Mouse (Mus musculus) testis, postnatal 14 days (tissue): ENCODE measurements around the gene BC049730.
A peak's percentile ranks its signal among the peaks of the same experiment; 100 is the strongest.
"Not testable (repeated sequence)": the region's sequence is repeated elsewhere in the genome, so short reads cannot be mapped to it uniquely, and the experiment has no call there.

Experiments
- DNase-seq: peaks from one replicate; pipeline ENCODE4 v3.0.0; 2021; ENCODE audit warnings: low spot score

BC049730 gene

GRCm38 (mm10) chr7:24708832-24709292, at the start of gene BC049730:
Gene BC049730, plus strand, starts transcription at chr7:24709242.
- peak; percentile 81 for DNase-seq

DNA sequence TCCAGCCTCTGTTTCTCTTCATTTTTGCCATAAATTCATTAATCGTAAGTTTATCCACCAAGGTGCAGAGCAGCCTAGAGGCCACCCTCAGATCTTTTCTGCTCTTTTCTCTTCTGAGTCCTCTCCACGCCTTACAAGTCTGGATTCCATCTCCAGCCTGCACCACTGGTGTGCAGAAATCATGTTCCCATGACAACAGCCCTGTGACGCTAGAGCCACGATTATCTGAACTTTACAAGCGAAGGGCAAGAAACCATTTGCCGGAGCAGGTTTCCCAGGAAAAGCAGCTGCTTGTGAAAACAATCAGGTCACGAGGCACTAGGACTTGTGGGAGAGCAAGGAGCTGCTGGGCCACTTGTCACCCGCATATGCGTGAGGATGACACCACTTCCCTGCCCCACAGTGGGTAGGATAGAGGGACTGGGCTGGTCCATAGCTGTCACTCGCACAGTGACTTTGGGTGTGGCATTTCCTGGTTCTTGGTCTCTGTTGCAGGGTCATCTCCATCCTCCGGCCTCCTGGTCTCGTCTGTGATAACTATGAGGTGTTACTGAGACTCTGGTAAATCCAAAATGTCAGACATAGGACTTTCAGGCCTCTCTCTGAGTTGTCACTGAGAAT, 49.2 kb upstream of the BC049730 start:
- DNase-seq: no peak

GRCm38 (mm10) chr7:24661118-24661904, 47.7 kb upstream of the BC049730 start:
- DNase-seq: no peak

GRCm38 (mm10) chr7:24662575-24662974, 46.5 kb upstream of the BC049730 start:
- DNase-seq: no peak

GRCm38 (mm10) chr7:24664301-24664700, 44.7 kb upstream of the BC049730 start:
- DNase-seq: no peak

- no peak for DNase-seq
Observed at GRCm38 (mm10) chr7:24664959-24665358, 44.1 kb upstream of the BC049730 start.

GRCm38 (mm10) chr7:24671944-24672439, 37.0 kb upstream of the BC049730 start:
- peak; percentile 96 for DNase-seq

DNA sequence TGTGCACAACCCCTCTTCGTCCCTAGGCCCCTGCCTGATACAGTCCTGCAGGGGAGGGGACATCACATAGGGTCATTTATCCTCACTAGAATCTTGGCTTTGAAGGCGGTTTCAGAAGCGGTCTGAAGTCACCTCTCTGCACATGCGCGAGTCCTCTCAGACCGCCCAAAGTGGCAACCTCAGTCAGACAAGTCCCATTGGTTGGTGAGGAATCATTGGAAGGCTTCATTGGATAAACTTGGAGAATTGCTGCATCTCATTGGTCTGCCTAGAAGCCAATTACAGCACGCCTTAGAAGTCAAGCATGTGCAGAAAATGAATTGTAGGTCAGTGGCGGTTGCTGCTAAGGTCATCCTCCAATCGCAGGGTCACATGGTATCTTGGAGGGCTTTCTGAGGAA, 32.5 kb upstream of the BC049730 start, which contains the start of gene Tex101:
Gene Tex101 (minus strand): TSS at position 101 of the 400 bp plus-strand sequence.
- no peak for DNase-seq

DNA sequence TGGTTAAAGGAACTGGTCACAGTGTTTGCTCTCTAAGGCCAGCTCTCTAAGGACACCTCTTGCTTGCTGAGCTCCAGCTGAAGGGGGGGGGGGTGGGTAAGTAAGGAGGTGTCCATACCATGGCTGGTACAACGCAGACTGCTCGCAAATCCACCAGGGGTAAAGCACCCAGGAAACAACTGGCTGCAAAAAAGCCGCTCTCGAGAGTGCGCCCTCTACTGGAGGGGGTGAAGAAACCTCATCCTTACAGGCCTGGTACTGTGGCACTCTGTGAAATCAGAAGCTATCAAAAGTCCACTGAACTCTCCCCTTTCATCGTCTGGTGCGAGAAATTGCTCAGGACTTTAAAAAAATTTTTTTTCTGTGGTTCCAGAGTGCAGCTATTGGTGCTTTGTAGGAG, 24.9 kb upstream of the BC049730 start:
- not testable (repeated sequence) for DNase-seq

DNA sequence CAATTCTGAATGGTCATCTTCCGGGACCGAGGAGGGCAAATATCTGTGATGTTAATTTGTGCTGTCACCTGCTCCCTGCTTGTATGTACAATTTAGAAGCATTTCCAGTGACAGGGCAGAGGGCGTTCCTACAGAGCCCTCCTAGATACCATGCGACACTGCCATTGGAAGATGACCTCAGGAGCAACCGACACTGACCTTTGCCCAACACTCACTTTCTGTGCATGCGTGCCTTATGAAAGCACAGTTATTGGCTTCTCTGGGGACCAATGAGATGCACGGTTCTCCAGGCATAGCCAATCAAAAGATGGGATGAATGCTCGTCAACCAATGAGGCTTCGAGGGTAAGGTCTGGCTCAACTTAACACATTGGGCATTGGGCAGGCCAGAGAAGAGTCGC, 21.5 kb upstream of the BC049730 start:
- DNase-seq: not testable (repeated sequence)

DNA sequence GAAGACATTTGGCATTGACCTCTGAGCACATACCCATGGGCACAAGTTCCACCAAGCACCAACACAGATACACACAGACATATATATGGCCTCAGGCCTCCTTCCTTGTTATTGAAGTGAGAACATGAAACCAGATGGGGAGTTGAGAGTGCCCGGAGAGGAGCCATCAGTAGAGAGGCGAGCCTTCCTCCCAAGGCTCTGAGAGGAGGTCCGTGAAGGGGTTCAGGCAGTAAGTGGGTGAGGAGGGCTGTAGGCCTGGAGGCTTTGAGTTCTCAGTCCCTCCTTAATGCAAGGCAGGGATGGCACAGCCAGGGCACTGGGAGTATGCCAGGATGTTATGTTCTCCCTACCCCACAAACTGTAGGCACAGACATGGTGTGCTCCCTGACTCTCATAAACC, 16.3 kb upstream of the BC049730 start:
- not testable (repeated sequence) for DNase-seq

DNA sequence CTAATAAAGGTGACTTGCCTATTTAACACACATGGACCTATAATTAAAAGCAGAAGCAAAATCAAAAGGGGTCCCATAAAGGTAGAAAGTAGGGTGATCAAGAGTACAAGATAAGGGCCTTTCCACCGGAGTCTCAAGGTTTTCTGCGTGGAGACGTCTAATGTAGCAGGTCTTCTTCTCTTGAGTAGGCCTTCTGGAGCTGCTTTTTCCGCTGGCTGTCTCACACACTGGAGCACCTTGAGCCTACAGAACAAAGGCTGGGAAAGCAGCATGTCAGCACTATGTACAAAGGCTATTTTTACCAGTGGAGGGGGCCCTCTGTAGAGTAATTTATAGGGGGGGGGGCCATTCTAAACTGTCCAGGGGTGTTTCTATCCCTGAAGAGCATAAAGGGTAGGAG, 11.2 kb upstream of the BC049730 start:
- DNase-seq: not testable (repeated sequence)

DNA sequence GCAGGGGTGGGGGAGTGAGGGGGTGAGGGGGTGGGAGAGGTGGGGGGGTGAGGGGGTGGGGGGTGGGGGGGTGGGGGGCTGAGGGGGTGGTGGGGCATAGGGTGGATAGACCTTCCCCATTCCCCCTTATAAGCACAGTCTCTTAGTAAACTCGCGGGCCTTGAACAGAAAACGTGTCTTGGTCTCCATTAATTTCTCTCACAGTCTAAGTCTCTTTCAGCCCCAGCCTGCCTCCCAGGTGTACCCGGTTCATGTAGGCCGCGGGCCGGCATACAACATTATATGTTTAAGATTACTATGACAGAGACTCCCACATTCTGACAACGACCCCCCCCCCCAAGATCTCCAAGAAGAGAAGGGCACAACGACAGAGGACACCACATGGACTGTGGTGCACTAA, 6.2 kb upstream of the BC049730 start:
- not testable (repeated sequence) for DNase-seq

GRCm38 (mm10) chr7:24715039-24715438, 6.0 kb downstream of the BC049730 start:
- DNase-seq: no peak

DNA sequence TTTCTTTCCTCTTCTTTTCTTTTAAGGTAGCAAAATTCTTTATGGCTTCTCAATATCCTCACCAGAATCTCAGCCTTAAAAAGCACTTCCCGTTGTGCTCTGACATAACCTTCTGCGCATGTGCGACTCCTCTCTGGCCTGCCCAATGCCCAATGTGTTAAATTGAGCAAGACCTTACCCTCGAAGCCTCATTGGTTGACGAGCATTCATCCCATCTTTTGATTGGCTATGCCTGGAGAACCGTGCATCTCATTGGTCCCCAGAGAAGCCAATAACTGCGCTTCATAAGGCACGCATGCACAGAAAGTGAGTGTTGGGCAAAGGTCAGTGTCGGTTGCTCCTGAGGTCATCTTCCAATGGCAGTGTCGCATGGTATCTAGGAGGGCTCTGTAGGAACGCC, 17.8 kb downstream of the BC049730 start, which contains the start of gene Gm4763:
Gene Gm4763 (minus strand): TSS at position 101 of the 400 bp plus-strand sequence.
- DNase-seq: not testable (repeated sequence)

GRCm38 (mm10) chr7:24735970-24736670, 27.1 kb downstream of the BC049730 start:
- no peak for DNase-seq

- DNase-seq: no peak
Observed at GRCm38 (mm10) chr7:24750695-24751094, 41.7 kb downstream of the BC049730 start.

DNA sequence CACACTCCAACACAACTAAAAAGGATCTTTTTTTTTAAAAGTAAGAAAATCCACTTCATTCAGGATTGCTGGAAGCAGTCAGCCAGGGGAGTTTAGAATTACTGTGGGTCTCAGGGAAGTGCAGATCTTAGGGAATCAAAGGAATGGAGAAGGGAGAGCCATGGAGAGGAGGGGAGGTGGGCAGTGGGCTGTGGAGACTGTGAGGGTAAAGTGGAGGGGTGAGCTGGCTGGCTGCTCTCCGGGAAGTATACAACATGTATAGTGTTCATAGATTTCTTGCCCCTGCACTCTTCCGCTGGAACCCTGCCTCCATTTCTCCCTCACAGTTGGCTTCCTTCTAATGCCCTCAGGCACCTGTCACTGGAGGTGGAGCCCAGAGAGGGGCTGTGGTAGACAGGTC, 42.6 kb downstream of the BC049730 start:
- DNase-seq: no peak

GRCm38 (mm10) chr7:24753476-24753875, 44.4 kb downstream of the BC049730 start:
- no peak for DNase-seq

- DNase-seq: no peak
Observed at GRCm38 (mm10) chr7:24758520-24758919, 49.5 kb downstream of the BC049730 start.

DNA sequence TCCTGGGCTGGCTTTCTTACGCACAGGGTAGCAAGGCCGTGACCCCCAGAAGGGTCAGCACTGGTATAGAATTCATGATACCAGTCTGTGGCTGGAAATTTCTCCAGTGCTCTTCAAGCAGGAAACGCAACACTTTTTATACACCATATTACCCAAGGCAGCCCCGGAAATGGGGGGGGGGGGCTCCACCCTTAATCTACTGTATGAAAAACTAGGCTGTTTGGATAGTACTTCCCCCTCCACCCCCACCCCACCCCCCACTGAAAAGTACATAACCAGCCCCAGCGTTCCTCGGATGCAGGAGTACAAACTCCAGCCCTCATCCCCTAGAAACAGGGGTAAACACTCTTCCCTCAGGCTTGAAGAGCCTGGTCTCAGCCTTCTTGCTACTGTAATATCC, 51.2 kb downstream of the BC049730 start, which contains the start of gene Cd177:
Gene Cd177 (minus strand): TSS at position 101 of the 400 bp plus-strand sequence.
- DNase-seq: no peak

GRCm38 (mm10) chr7:24761161-24761560, 52.1 kb downstream of the BC049730 start:
- no peak for DNase-seq
